Comparison of ENCODE assay signal across 8 mouse cellular contexts in the genomic region with DNA sequence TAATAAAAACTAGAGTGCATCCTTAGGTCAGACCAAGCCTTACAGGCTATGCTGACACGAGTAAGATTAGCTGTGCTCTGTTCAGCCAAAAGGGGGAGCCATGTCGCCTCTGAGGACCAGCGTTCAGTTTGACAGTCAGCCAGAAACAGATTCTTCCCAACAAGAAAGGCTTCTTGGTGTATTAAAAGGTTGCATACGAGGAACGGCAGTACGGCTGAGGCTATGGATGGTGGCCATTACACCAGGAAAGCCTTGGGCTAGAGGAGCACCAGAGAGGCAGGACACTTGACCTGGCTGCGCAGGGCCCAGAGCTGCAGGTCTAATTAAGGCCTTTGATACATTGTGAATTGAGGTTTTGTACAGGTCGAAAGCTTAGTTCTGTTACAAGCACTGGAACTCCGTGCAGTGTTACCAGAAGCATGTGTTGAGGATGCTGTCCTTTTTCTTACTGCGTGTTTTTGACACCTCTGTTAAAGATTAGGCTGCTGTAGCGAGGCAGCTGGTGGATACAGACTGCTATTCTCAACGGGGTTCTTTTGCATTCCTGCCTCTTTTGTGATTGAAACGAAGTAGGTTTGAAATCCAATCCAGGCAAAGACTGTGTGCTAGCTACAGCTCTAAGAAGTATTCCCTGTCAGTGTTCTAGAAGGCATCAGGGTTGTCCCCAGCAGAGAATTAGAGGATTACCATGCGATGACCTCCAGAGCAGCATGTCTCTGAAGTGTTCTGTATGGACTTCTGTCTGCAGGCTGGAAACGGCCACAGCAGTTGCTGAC. TPM values are rescaled to one million over a fixed set of nuclear protein-coding genes. Genes with fewer than 3 reads are reported as not detected.
A peak's percentile ranks its signal among the peaks of the same experiment; 100 is the strongest.
DNase-seq lines count a peak whose midpoint lies in the region; ATAC-seq and TF ChIP-seq lines count a peak whose summit lies in the region.

No protein-coding gene starts in this region.

- H3K9ac ChIP-seq in CH12.LX (ENCODE audit: insufficient read depth, low read depth), result no peak overlapping the region
- H3K9ac ChIP-seq in heart, embryonic 15.5 days, result no peak overlapping the region
- no peak overlapping the region for H3K9ac ChIP-seq in liver, embryonic 13.5 days

- H3K4me1 ChIP-seq in CH12.LX (ENCODE audit: control insufficient read depth in 1 of 2, insufficient read depth in 2 of 2), result peaks cover 0 to 2% of the 10 kb centered on the region in 2 experiments; a peak in 1 of 4 replicates
- H3K4me1 ChIP-seq in forebrain, embryonic 10.5 days, result peaks cover 9% of the 10 kb centered on the region
- H3K4me1 ChIP-seq in heart, embryonic 15.5 days (replicated peaks), result 0 out of 2 replicates have a peak, but pooled peaks cover 4% of the 10 kb centered on the region
- peaks cover 41% of the 10 kb centered on the region for H3K4me1 ChIP-seq in liver, embryonic 13.5 days (replicated peaks)

- H3K27me3 ChIP-seq in CH12.LX (replicated peaks), result no peaks in the 10 kb centered on the region
- peaks cover 12% of the 10 kb centered on the region for H3K27me3 ChIP-seq in forebrain, embryonic 10.5 days (ENCODE audit: poor library complexity, severe bottlenecking)
- 0 out of 2 replicates have a peak, but pooled peaks cover 9% of the 10 kb centered on the region for H3K27me3 ChIP-seq in heart, embryonic 15.5 days
- H3K27me3 ChIP-seq in liver, embryonic 13.5 days, result no peaks in the 10 kb centered on the region
- H3K27me3 ChIP-seq in splenic B cell, adult 2 months (ENCODE audit: control insufficient read depth, insufficient read depth, low read length, poor library complexity, severe bottlenecking), result no peaks in the 10 kb centered on the region

- H3K79me2 ChIP-seq in CH12.LX (replicated peaks; ENCODE audit: control insufficient read depth, extremely low read depth, insufficient read depth, poor library complexity, severe bottlenecking), result no peaks in the 10 kb centered on the region

- TF ChIP-seq EP300 in CH12.LX (IDR thresholded peaks at IDR 0.05; ENCODE audit: low read length), result no peak

- ATAC-seq in heart, embryonic 15.5 days (replicated peaks; ENCODE audit: insufficient number of reproducible peaks, insufficient read depth, low FRiP score, low read depth), result no peak
- peak; percentile 38; the same call in 1 of the 2 replicates for ATAC-seq in liver, embryonic 13.5 days (ENCODE audit: low read depth)

- H3K36me3 ChIP-seq in CH12.LX (replicated peaks in 1 of 2; ENCODE audit: control insufficient read depth in 1 of 2, insufficient read depth in 1 of 2, low read length in 1 of 2), result no peaks in the 10 kb centered on the region
- H3K36me3 ChIP-seq in forebrain, embryonic 10.5 days (replicated peaks), result no peaks in the 10 kb centered on the region
- H3K36me3 ChIP-seq in heart, embryonic 15.5 days, result no peaks in the 10 kb centered on the region
- H3K36me3 ChIP-seq in liver, embryonic 13.5 days, result no peaks in the 10 kb centered on the region
- H3K36me3 ChIP-seq in splenic B cell, adult 2 months (ENCODE audit: control insufficient read depth, insufficient read depth, low read length, poor library complexity, severe bottlenecking), result no peaks in the 10 kb centered on the region

- no peak overlapping the region for H3K27ac ChIP-seq in CH12.LX (ENCODE audit: insufficient read depth, low read depth)
- no peak overlapping the region for H3K27ac ChIP-seq in forebrain, embryonic 10.5 days
- no peak overlapping the region for H3K27ac ChIP-seq in heart, embryonic 15.5 days
- no peak overlapping the region for H3K27ac ChIP-seq in liver, embryonic 13.5 days

- TF ChIP-seq CTCF in CH12.LX (conservative IDR thresholded peaks at IDR 0.05 in 1 of 2, IDR thresholded peaks at IDR 0.05 in 1 of 2; ENCODE audit: low read depth in 2 of 2, low read length in 2 of 2), result peak; percentile 61 to 92; a peak in 3 of 4 replicates

- no peak overlapping the region for H3K4me2 ChIP-seq in CH12.LX (ENCODE audit: insufficient read depth, low read depth, poor library complexity, severe bottlenecking)
- peak overlapping the region; percentile 29; the same call in 1 of the 2 replicates for H3K4me2 ChIP-seq in heart, embryonic 15.5 days
- H3K4me2 ChIP-seq in liver, embryonic 13.5 days, result no peak overlapping the region

- no peak for TF ChIP-seq POLR2A in CH12.LX (IDR thresholded peaks at IDR 0.05; ENCODE audit: low read depth, low read length)

- H3K9me3 ChIP-seq in CH12.LX (replicated peaks; ENCODE audit: low read length), result no peaks in the 10 kb centered on the region
- H3K9me3 ChIP-seq in forebrain, embryonic 10.5 days, result no peaks in the 10 kb centered on the region
- H3K9me3 ChIP-seq in heart, embryonic 15.5 days (replicated peaks), result no peaks in the 10 kb centered on the region
- no peaks in the 10 kb centered on the region for H3K9me3 ChIP-seq in liver, embryonic 13.5 days (replicated peaks)

- WGBS in forebrain, embryonic 10.5 days, result 17% methylated on average over 15 of the region's 15 CpGs
- WGBS in heart, embryonic 15.5 days, result 26% methylated on average over 15 of the region's 15 CpGs
- WGBS in liver, embryonic 13.5 days (ENCODE audit: insufficient replicate concordance), result 37% methylated on average over 15 of the region's 15 CpGs

- H3K4me3 ChIP-seq in CH12.LX (replicated peaks in 1 of 3; ENCODE audit: low read depth in 2 of 3, low read length in 2 of 3, poor library complexity in 1 of 3), result no peak overlapping the region
- no peak overlapping the region; the same call in 1 of the 2 replicates for H3K4me3 ChIP-seq in forebrain, embryonic 10.5 days
- no peak overlapping the region for H3K4me3 ChIP-seq in heart, embryonic 15.5 days
- no peak overlapping the region for H3K4me3 ChIP-seq in liver, embryonic 13.5 days (replicated peaks)

- TF ChIP-seq RAD21 in CH12.LX (IDR thresholded peaks at IDR 0.05; ENCODE audit: low read depth, low read length), result peak; percentile 92

- dilution Hi-C loops in CH12.LX (cut with MboI; ENCODE audit: extremely low pct_ligation_motif_present, extremely low pct_unique_long_range_greater_than_20kb, low sequenced_read_pairs), result no loop called here

- peak; percentile 63 for DNase-seq in CH12.LX (ENCODE audit: extremely low read depth)
- peak; percentile 66 for DNase-seq in c-Kit-positive CD71-positive TER-119-negative erythroid progenitor cells, embryonic 14.5 days (ENCODE audit: low read depth)
- DNase-seq in forebrain, embryonic 10.5 days (ENCODE audit: extremely low spot score, low spot score), result peak; percentile 48
- peak; percentile 86 for DNase-seq in kidney, postnatal 10 days
- DNase-seq in liver, embryonic 13.5 days, result peak; percentile 56
- peak; percentile 59 for DNase-seq in neural tube, embryonic 10.5 days (ENCODE audit: extremely low spot score, low spot score)
- peak; percentile 75 for DNase-seq in splenic B cell, adult 2 months (ENCODE audit: low read depth, low spot score)

- in situ Hi-C loops in CH12.LX (cut with MboI; ENCODE audit: low pct_ligation_motif_present, low pct_unique_long_range_greater_than_20kb, low sequenced_read_pairs), result loop anchor here (5.0 kb wide), 1 partner anchor 94 kb away; no protein-coding TSS in a partner anchor

TF ChIP-seq in CH12.LX, 34 proteins besides CTCF, POLR2A, EP300 and RAD21:
- TF ChIP-seq ELF1 (IDR thresholded peaks at IDR 0.05; ENCODE audit: low read depth, low read length) (no peak), IRF4 (IDR thresholded peaks at IDR 0.05; ENCODE audit: low read depth, low read length) (no peak), USF1 (IDR thresholded peaks at IDR 0.05; ENCODE audit: low read depth, low read length) (no peak), JUN (IDR thresholded peaks at IDR 0.05; ENCODE audit: insufficient read depth, low read depth, low read length) (no peak), JUND (conservative IDR thresholded peaks at IDR 0.05; ENCODE audit: low read depth, low read length) (no peak), SMC3 (IDR thresholded peaks at IDR 0.05; ENCODE audit: low read depth, low read length) (peak; percentile 97), HCFC1 (IDR thresholded peaks at IDR 0.05; ENCODE audit: low read depth, low read length) (no peak), RCOR1 (conservative IDR thresholded peaks at IDR 0.05; ENCODE audit: low read depth, low read length) (no peak), MXI1 (IDR thresholded peaks at IDR 0.05; ENCODE audit: low read depth, low read length) (no peak), ZC3H11A (IDR thresholded peaks at IDR 0.05; ENCODE audit: low read depth, low read length) (peak; percentile 72), CHD2 (IDR thresholded peaks at IDR 0.05; ENCODE audit: low read length) (no peak)
TF ChIP-seq in CH12.LX: peak in this region for 2.

RNA-seq across cellular contexts. Expression of a gene that starts 16.3 kb away (rescaled TPM):
- total RNA-seq in CH12.LX (2012; rRNA removed), result 45.7 and 45.8 TPM in 2 replicates
- 51.2 and 55.4 TPM in 2 replicates for total RNA-seq in CH12.LX (2014; rRNA removed)
- 62.6 and 64.4 TPM in 2 replicates for polyA plus RNA-seq in CH12.LX (2012; ENCODE audit: insufficient read length, low read depth)
- 53.1 and 57.8 TPM in 2 replicates for polyA plus RNA-seq in forebrain, embryonic 10.5 days (2016; fragmentation: Nextera tagmentation; extraction: Ambion mirVana)
- 21.7 and 30.7 TPM in 2 replicates for polyA plus RNA-seq in heart, embryonic 15.5 days (2015; fragmentation: Nextera tagmentation; extraction: Ambion mirVana)
- polyA plus RNA-seq in liver, embryonic 13.5 days (2015; fragmentation: Nextera tagmentation; extraction: Ambion mirVana), result 19.7 and 25.7 TPM in 2 replicates

RNA-seq across cellular contexts. Expression of a gene that starts 42.5 kb away (rescaled TPM):
- total RNA-seq in CH12.LX (2012; rRNA removed), result 1.6 and 2.1 TPM in 2 replicates
- 12.4 and 12.7 TPM in 2 replicates for total RNA-seq in CH12.LX (2014; rRNA removed)
- 5.3 and 6.2 TPM in 2 replicates for polyA plus RNA-seq in CH12.LX (2012; ENCODE audit: insufficient read length, low read depth)
- polyA plus RNA-seq in forebrain, embryonic 10.5 days (2016; fragmentation: Nextera tagmentation; extraction: Ambion mirVana), result 2.2 and 2.6 TPM in 2 replicates
- 7.4 and 8.0 TPM in 2 replicates for polyA plus RNA-seq in heart, embryonic 15.5 days (2015; fragmentation: Nextera tagmentation; extraction: Ambion mirVana)
- 47.3 and 55.5 TPM in 2 replicates for polyA plus RNA-seq in liver, embryonic 13.5 days (2015; fragmentation: Nextera tagmentation; extraction: Ambion mirVana)
